Mouse (Mus musculus) hindbrain, embryonic 15.5 days (tissue): Measurements from ENCODE around the gene Mpc1. TPM values are rescaled to one million over a fixed set of nuclear protein-coding genes. Genes with fewer than 3 reads are reported as not detected.
"Not testable (repeated sequence)": the region's sequence is repeated elsewhere in the genome, so short reads cannot be mapped to it uniquely, and the experiment has no call there.

Source experiments
- ATAC-seq: fragments of 200-750 bp; cut with Nextera tagmentation; 2 replicates; pipeline ENCODE4 v1.8.0; 2017; ENCODE audit warnings: low read depth, moderate number of reproducible peaks, moderate TSS enrichment; ENCODE audit not compliant: low FRiP score
- H3K27ac ChIP-seq: fragments of 300-500 bp; sonication (generic); replicated peaks from 2 replicates; pipeline ENCODE4 v1.5.1; 2015; ENCODE audit warnings: mild to moderate bottlenecking, inconsistent platforms
- H3K27me3 ChIP-seq: fragments of 300-500 bp; sonication (generic); 2 replicates; pipeline ENCODE4 v1.6.1; 2015; ENCODE audit warnings: control low read depth, inconsistent platforms
- H3K36me3 ChIP-seq: fragments of 300-500 bp; sonication (generic); 2 replicates; pipeline ENCODE4 v1.6.1; 2015; ENCODE audit warnings: control low read depth, inconsistent platforms
- H3K4me1 ChIP-seq: fragments of 300-500 bp; sonication (generic); replicated peaks from 2 replicates; pipeline ENCODE4 v1.6.1; 2015; ENCODE audit warnings: control low read depth, inconsistent platforms
- H3K4me2 ChIP-seq: fragments of 300-500 bp; sonication (generic); 2 replicates; pipeline ENCODE4 v1.6.1; 2015; ENCODE audit warnings: moderate library complexity, mild to moderate bottlenecking, inconsistent platforms
- H3K4me3 ChIP-seq: fragments of 300-500 bp; sonication (generic); 2 replicates; pipeline ENCODE4 v1.5.1; 2015; ENCODE audit warnings: mild to moderate bottlenecking, inconsistent platforms
- H3K9ac ChIP-seq: fragments of 300-500 bp; sonication (generic); 2 replicates; pipeline ENCODE4 v1.6.1; 2015; ENCODE audit warnings: inconsistent platforms
- H3K9me3 ChIP-seq: fragments of 300-500 bp; sonication (generic); 2 replicates; pipeline ENCODE4 v1.6.1; 2016; ENCODE audit warnings: control low read depth, inconsistent platforms
- WGBS: fragments of 180-500 bp; shearing (Covaris S2); methylation state at CpG from one replicate; pipeline ENCODE4 v1.1.7; 2015; 5-methylcytosine and 5-hydroxymethylcytosine counted together
- polyA plus RNA-seq: library from polyadenylated mRNA; unstranded; fragments of >200 nt; fragmentation: Nextera tagmentation; extraction: Ambion mirVana; gene quantifications from 2 replicates; pipeline ENCODE4 v1.2.1, GENCODE M21; 2015

Gene Mpc1
- polyA plus RNA-seq, 1 experiment from 2014 or later: 341 TPM

GRCm38 (mm10) chr17:8254268-8254667 lies 28.4 kb upstream of the Mpc1 start:
- H3K9me3 ChIP-seq: no peaks in the 10 kb centered on the region
- H3K4me1 ChIP-seq: no peaks in the 10 kb centered on the region
- no peak overlapping the region for H3K4me2 ChIP-seq
- ATAC-seq: no peak
- H3K4me3 ChIP-seq: no peak overlapping the region
- no peaks in the 10 kb centered on the region for H3K27me3 ChIP-seq
- no peaks in the 10 kb centered on the region for H3K36me3 ChIP-seq
- no peak overlapping the region for H3K27ac ChIP-seq
- H3K9ac ChIP-seq: no peak overlapping the region

GRCm38 (mm10) chr17:8254914-8255313 lies 27.8 kb upstream of the Mpc1 start:
- H3K9ac ChIP-seq: no peak overlapping the region
- no peak overlapping the region for H3K4me2 ChIP-seq
- no peaks in the 10 kb centered on the region for H3K27me3 ChIP-seq
- 83% methylated on average over 3 of the region's 3 CpGs for WGBS
- H3K4me3 ChIP-seq: no peak overlapping the region
- H3K9me3 ChIP-seq: no peaks in the 10 kb centered on the region
- no peak for ATAC-seq
- no peaks in the 10 kb centered on the region for H3K36me3 ChIP-seq
- no peaks in the 10 kb centered on the region for H3K4me1 ChIP-seq
- no peak overlapping the region for H3K27ac ChIP-seq

GRCm38 (mm10) chr17:8255583-8255982 lies 27.1 kb upstream of the Mpc1 start:
- Histone ChIP-seq H3K9me3 (no peaks in the 10 kb centered on the region), H3K27ac (no peak overlapping the region), H3K9ac (no peak overlapping the region), H3K4me3 (no peak overlapping the region), H3K27me3 (no peaks in the 10 kb centered on the region), H3K4me2 (no peak overlapping the region), H3K36me3 (no peaks in the 10 kb centered on the region), H3K4me1 (no peaks in the 10 kb centered on the region)
- ATAC-seq: no peak
- WGBS: 86% methylated on average over 6 of the region's 6 CpGs

- no peak overlapping the region for H3K4me3 ChIP-seq
- no peaks in the 10 kb centered on the region for H3K4me1 ChIP-seq
- H3K4me2 ChIP-seq: no peak overlapping the region
- no peak overlapping the region for H3K9ac ChIP-seq
- ATAC-seq: no peak
- H3K36me3 ChIP-seq: no peaks in the 10 kb centered on the region
- H3K9me3 ChIP-seq: no peaks in the 10 kb centered on the region
- no peaks in the 10 kb centered on the region for H3K27me3 ChIP-seq
- no peak overlapping the region for H3K27ac ChIP-seq
- WGBS: 79% methylated on average over 8 of the region's 8 CpGs
These were observed 25.7 kb upstream of the Mpc1 start for GRCm38 (mm10) chr17:8256982-8257381.

GRCm38 (mm10) chr17:8264638-8265037 lies 18.1 kb upstream of the Mpc1 start:
- WGBS: 20% methylated on average over 7 of the region's 7 CpGs
- not testable (repeated sequence) for ATAC-seq

GRCm38 (mm10) chr17:8272054-8272749 lies 10.5 kb upstream of the Mpc1 start:
- Histone ChIP-seq H3K4me3 (no peak overlapping the region), H3K4me2 (no peak overlapping the region), H3K9ac (no peak overlapping the region), H3K27me3 (no peaks in the 10 kb centered on the region), H3K4me1 (no peaks in the 10 kb centered on the region), H3K36me3 (no peaks in the 10 kb centered on the region), H3K9me3 (no peaks in the 10 kb centered on the region), H3K27ac (no peak overlapping the region)
- ATAC-seq: no peak
- WGBS: 64% methylated on average over 6 of the region's 6 CpGs

More at GRCm38 (mm10) chr17:8264638-8265037, 18.1 kb upstream of the Mpc1 start:
- H3K4me2 ChIP-seq, H3K27me3 ChIP-seq, H3K4me3 ChIP-seq, H3K36me3 ChIP-seq, H3K9ac ChIP-seq, H3K9me3 ChIP-seq, H3K4me1 ChIP-seq, H3K27ac ChIP-seq: not testable (repeated sequence)

- ATAC-seq: no peak
- Histone ChIP-seq H3K9ac (no peak overlapping the region), H3K27ac (no peak overlapping the region), H3K4me1 (no peaks in the 10 kb centered on the region), H3K27me3 (no peaks in the 10 kb centered on the region), H3K4me2 (no peak overlapping the region), H3K36me3 (no peaks in the 10 kb centered on the region), H3K9me3 (no peaks in the 10 kb centered on the region), H3K4me3 (no peak overlapping the region)
- WGBS: 80% methylated on average over 6 of the region's 6 CpGs
These were observed 9.8 kb upstream of the Mpc1 start for GRCm38 (mm10) chr17:8272951-8273350.

GRCm38 (mm10) chr17:8276071-8276470 lies 6.6 kb upstream of the Mpc1 start:
- Histone ChIP-seq H3K4me2 (no peak overlapping the region), H3K36me3 (no peaks in the 10 kb centered on the region), H3K4me3 (no peak overlapping the region), H3K27ac (no peak overlapping the region), H3K4me1 (no peaks in the 10 kb centered on the region), H3K27me3 (no peaks in the 10 kb centered on the region), H3K9ac (no peak overlapping the region), H3K9me3 (no peaks in the 10 kb centered on the region)
- ATAC-seq: no peak
- 76% methylated on average over 4 of the region's 4 CpGs for WGBS

- 82% methylated on average over 7 of the region's 7 CpGs for WGBS
- ATAC-seq: no peak
- no peak overlapping the region for H3K4me2 ChIP-seq
- H3K27me3 ChIP-seq: no peaks in the 10 kb centered on the region
- H3K9me3 ChIP-seq: no peaks in the 10 kb centered on the region
- no peak overlapping the region for H3K4me3 ChIP-seq
- no peaks in the 10 kb centered on the region for H3K36me3 ChIP-seq
- no peak overlapping the region for H3K27ac ChIP-seq
- no peaks in the 10 kb centered on the region for H3K4me1 ChIP-seq
- H3K9ac ChIP-seq: no peak overlapping the region
These were observed 6.0 kb upstream of the Mpc1 start for GRCm38 (mm10) chr17:8276680-8277079.

- H3K4me3 ChIP-seq: no peak overlapping the region
- H3K27ac ChIP-seq: no peak overlapping the region
- no peaks in the 10 kb centered on the region for H3K27me3 ChIP-seq
- peaks cover 2% of the 10 kb centered on the region; the same call in 1 of the 2 replicates for H3K4me1 ChIP-seq
- H3K9me3 ChIP-seq: no peaks in the 10 kb centered on the region
- H3K4me2 ChIP-seq: no peak overlapping the region
- ATAC-seq: no peak
- no peaks in the 10 kb centered on the region for H3K36me3 ChIP-seq
- WGBS: 68% methylated on average over 3 of the region's 3 CpGs
- H3K9ac ChIP-seq: no peak overlapping the region
These were observed 5.4 kb upstream of the Mpc1 start for GRCm38 (mm10) chr17:8277266-8277665.

GRCm38 (mm10) chr17:8278356-8278755 lies 4.3 kb upstream of the Mpc1 start:
- Histone ChIP-seq H3K9me3 (no peaks in the 10 kb centered on the region), H3K4me3 (no peak overlapping the region), H3K27me3 (no peaks in the 10 kb centered on the region), H3K4me1 (peaks cover 9% of the 10 kb centered on the region), H3K4me2 (no peak overlapping the region), H3K36me3 (no peaks in the 10 kb centered on the region), H3K27ac (no peak overlapping the region), H3K9ac (no peak overlapping the region)
- WGBS: 63% methylated on average over 3 of the region's 3 CpGs
- ATAC-seq: no peak

GRCm38 (mm10) chr17:8283526-8284253 lies 986 bp downstream of the Mpc1 start:
- ATAC-seq: peak; percentile 98
- Histone ChIP-seq H3K9ac (peak overlapping the region; percentile 75), H3K4me3 (peak overlapping the region; percentile 87), H3K4me2 (peak overlapping the region; percentile 81), H3K9me3 (no peaks in the 10 kb centered on the region), H3K27ac (peak overlapping the region; percentile 94), H3K27me3 (no peaks in the 10 kb centered on the region), H3K36me3 (no peaks in the 10 kb centered on the region), H3K4me1 (peaks cover 26% of the 10 kb centered on the region)
- WGBS: under 1% methylated on average over 77 of the region's 77 CpGs
